Mouse (Mus musculus) liver, postnatal 0 days (tissue): Measurements from ENCODE around the gene Stambp.

Source experiments
- CTCF ChIP-seq: sonication (generic); IDR thresholded peaks from 2 replicates; pipeline ENCODE4 v1.5.1; 2016; ENCODE audit warnings: antibody characterized with exemption, low read depth
- EP300 ChIP-seq: IDR thresholded peaks from 2 replicates; pipeline ENCODE4 v1.6.1; 2016; ENCODE audit warnings: antibody characterized with exemption, low read depth, mild to moderate bottlenecking

- TF ChIP-seq CTCF: no peak
- no peak for TF ChIP-seq EP300
Measured at GRCm38 (mm10) chr6:83548346-83548745, 24.2 kb downstream of the Stambp start.
